Mouse (Mus musculus) heart, postnatal 10 days (tissue): ENCODE data around the gene Mafg. TPM values are rescaled to one million over a fixed set of nuclear protein-coding genes. Genes with fewer than 3 reads are reported as not detected.

Experiments
- DNase-seq, 2 experiments: peaks; one replicate each; pipeline ENCODE4 v3.0.0; 2021
- intact Hi-C: fragments of 180-260 bp; cut with DNase I; formaldehyde crosslinking; loops from one replicate; pipeline ENCODE4 v1.15.1; 2025
- total RNA-seq, 2 experiments: library from RNA; stranded (reverse); gene quantifications; 2 replicates each; pipeline ENCODE4 v1.2.3; 2021

Mafg gene
- total RNA-seq, 2 experiments from 2014 or later = 24.2 to 27.0 TPM

GRCm38 (mm10) chr11:120624680-120625111 lies 8.7 kb downstream of the Mafg start:
- intact Hi-C loops = loop anchor here (1.0 kb wide), 1 partner anchor 88 kb away; no protein-coding TSS in a partner anchor
- DNase-seq = peak; percentile 89 to 92

GRCm38 (mm10) chr11:120623961-120624679 lies 9.3 kb downstream of the Mafg start:
- intact Hi-C loops = loop anchor here (1.0 kb wide), 1 partner anchor 88 kb away; no protein-coding TSS in a partner anchor
- peak; percentile 74 to 82 for DNase-seq

GRCm38 (mm10) chr11:120622805-120623204 lies 10.6 kb downstream of the Mafg start:
- intact Hi-C loops = no loop called here
- DNase-seq = no peak

GRCm38 (mm10) chr11:120620195-120620594 lies 13.2 kb downstream of the Mafg start:
- intact Hi-C loops = no loop called here
- DNase-seq = no peak

GRCm38 (mm10) chr11:120618619-120619535 lies 14.5 kb downstream of the Mafg start:
- no peak for DNase-seq
- intact Hi-C loops = no loop called here

GRCm38 (mm10) chr11:120617519-120618112 lies 15.8 kb downstream of the Mafg start, which contains the start of gene Pcyt2:
Gene Pcyt2, minus strand, starts transcription at chr11:120617936.
- intact Hi-C loops = no loop called here

GRCm38 (mm10) chr11:120616617-120617294 lies 16.6 kb downstream of the Mafg start:
- DNase-seq = no peak
- intact Hi-C loops = no loop called here

More at GRCm38 (mm10) chr11:120617519-120618112, 15.8 kb downstream of the Mafg start, which contains the start of gene Pcyt2:
- peak; percentile 91 to 92 for DNase-seq

GRCm38 (mm10) chr11:120615606-120616203 lies 17.7 kb downstream of the Mafg start:
- DNase-seq = no peak
- intact Hi-C loops = no loop called here

GRCm38 (mm10) chr11:120615167-120615566 lies 18.2 kb downstream of the Mafg start:
- no peak for DNase-seq
- intact Hi-C loops = no loop called here

GRCm38 (mm10) chr11:120613976-120614375 lies 19.4 kb downstream of the Mafg start:
- DNase-seq = no peak
- intact Hi-C loops = loop anchor here (2.0 to 5.0 kb wide), 3 partner anchors 33 to 122 kb away; partner anchors contain the start of genes Arhgdia and Slc25a10

GRCm38 (mm10) chr11:120613481-120613972 lies 19.9 kb downstream of the Mafg start:
- intact Hi-C loops = loop anchor here (2.0 to 5.0 kb wide), 3 partner anchors 33 to 121 kb away; partner anchors contain the start of genes Arhgdia and Slc25a10

GRCm38 (mm10) chr11:120612763-120613162 lies 20.6 kb downstream of the Mafg start:
- DNase-seq = peak; percentile 82 to 87
- intact Hi-C loops = loop anchor here (2.0 to 5.0 kb wide), 3 partner anchors 32 to 120 kb away; partner anchors contain the start of genes Arhgdia and Slc25a10

More at GRCm38 (mm10) chr11:120613481-120613972, 19.9 kb downstream of the Mafg start:
- DNase-seq = no peak

- intact Hi-C loops = loop anchor here (5.0 kb wide), 1 partner anchor 118 kb away; the partner anchor contains the start of gene Slc25a10
These were observed 22.8 kb downstream of the Mafg start for GRCm38 (mm10) chr11:120610477-120611046.

GRCm38 (mm10) chr11:120609250-120609649 lies 24.1 kb downstream of the Mafg start:
- DNase-seq = peak in 1 of 2 experiments; percentile 32
- intact Hi-C loops = no loop called here

More at GRCm38 (mm10) chr11:120610477-120611046, 22.8 kb downstream of the Mafg start:
- no peak for DNase-seq

GRCm38 (mm10) chr11:120608241-120609034 lies 25.0 kb downstream of the Mafg start, which contains the start of gene Npb:
Gene Npb, plus strand, starts transcription at chr11:120608477.
- intact Hi-C loops = no loop called here
- DNase-seq = no peak

- intact Hi-C loops = no loop called here
- no peak for DNase-seq
These were observed 26.6 kb downstream of the Mafg start for GRCm38 (mm10) chr11:120606764-120607163.

- intact Hi-C loops = no loop called here
These were observed 27.7 kb downstream of the Mafg start for GRCm38 (mm10) chr11:120605667-120606066.

GRCm38 (mm10) chr11:120603545-120603944 lies 29.9 kb downstream of the Mafg start:
- intact Hi-C loops = no loop called here
- no peak for DNase-seq

More at GRCm38 (mm10) chr11:120605667-120606066, 27.7 kb downstream of the Mafg start:
- DNase-seq = no peak
